Mouse (Mus musculus) Patski (cell line): ENCODE measurements at regions not wholly inside any gene's neighbourhood (a gene's known extent, or its start where the extent isn't known, plus 50 kb on each side); places are given as distances from the start of the nearest gene placed in this dataset.

ENCODE experiments used
- ATAC-seq: fragments of 100-300 bp; one replicate; pipeline ENCODE4 v1.8.0; 2021
- CTCF ChIA-PET: fragments of 350-600 bp; sonication (Branson Sonifier 250); formaldehyde crosslinking; loops from one replicate; lab custom pipeline; 2022; ENCODE audit warnings: inconsistent platforms; lab: Charles Lee
- POLR2A ChIA-PET: fragments of 350-600 bp; sonication (Branson Sonifier 250); formaldehyde crosslinking; loops from one replicate; lab custom pipeline; 2022; ENCODE audit warnings: antibody characterized with exemption, inconsistent platforms; lab: Charles Lee
- DNase-seq: peaks from one replicate; pipeline ENCODE4 v3.0.0-alpha.2; 2011; ENCODE audit warnings: low read depth, low spot score
- H3K27me3 ChIP-seq: fragments of 371-371 bp; one replicate; pipeline ENCODE4 v1.5.1; 2021
- CTCF ChIP-seq: fragments of 100-300 bp; IDR thresholded peaks from one replicate; pipeline ENCODE4 v1.5.1; 2021
- in situ Hi-C: fragments of 300-500 bp; cut with MboI; formaldehyde crosslinking; loops from 3 replicates; pipeline ENCODE4 v1.11.1; 2018; ENCODE audit warnings: low pct_unique_long_range_greater_than_20kb, mixed read lengths

- in situ Hi-C loops: no loop called here
- DNase-seq: no peak
- ChIA-PET CTCF (interaction anchor here (1.6 kb wide), 1 partner anchor 10 kb away, joined by 7 read pairs; no protein-coding TSS in a partner anchor), POLR2A (no interaction called here)
- no peak for TF ChIP-seq CTCF
- ATAC-seq: no peak
- no peaks in the 10 kb centered on the region for H3K27me3 ChIP-seq
Observed at GRCm38 (mm10) chr16:92991405-92991804, 165.5 kb upstream of the Runx1 start.

- H3K27me3 ChIP-seq: no peaks in the 10 kb centered on the region
- in situ Hi-C loops: no loop called here
- peak; percentile 0 for TF ChIP-seq CTCF
- ATAC-seq: no peak
- no peak for DNase-seq
- ChIA-PET POLR2A (no interaction called here), CTCF (no interaction called here)
Observed at GRCm38 (mm10) chr16:92988416-92988815, 162.5 kb upstream of the Runx1 start.

- TF ChIP-seq CTCF: peak; percentile 6
Observed at GRCm38 (mm10) chr16:92988000-92988399, 162.1 kb upstream of the Runx1 start.

GRCm38 (mm10) chr16:92985768-92986167 is 159.8 kb upstream of the Runx1 start:
- TF ChIP-seq CTCF: no peak
- DNase-seq: no peak
- in situ Hi-C loops: no loop called here

More at GRCm38 (mm10) chr16:92988000-92988399, 162.1 kb upstream of the Runx1 start:
- no peak for ATAC-seq
- POLR2A ChIA-PET: no interaction called here
- in situ Hi-C loops: no loop called here
- DNase-seq: no peak
- H3K27me3 ChIP-seq: no peaks in the 10 kb centered on the region
- CTCF ChIA-PET: interaction anchor here (0.7 to 1.5 kb wide), 2 partner anchors 9 to 468 kb away, joined by 3 to 5 read pairs; no protein-coding TSS in a partner anchor

GRCm38 (mm10) chr16:92982934-92983333 is 157.0 kb upstream of the Runx1 start:
- DNase-seq (no peak), ATAC-seq (no peak)
- ChIA-PET CTCF (no interaction called here), POLR2A (interaction anchor here (0.5 to 0.7 kb wide), 2 partner anchors 39 to 66 kb away, joined by 3 read pairs; no protein-coding TSS in a partner anchor)
- in situ Hi-C loops: no loop called here
- TF ChIP-seq CTCF: no peak
- H3K27me3 ChIP-seq: no peaks in the 10 kb centered on the region

More at GRCm38 (mm10) chr16:92985768-92986167, 159.8 kb upstream of the Runx1 start:
- ATAC-seq: no peak
- ChIA-PET POLR2A (no interaction called here), CTCF (no interaction called here)
- no peaks in the 10 kb centered on the region for H3K27me3 ChIP-seq

GRCm38 (mm10) chr16:92979620-92980330 is 153.8 kb upstream of the Runx1 start:
- POLR2A ChIA-PET: no interaction called here
- CTCF ChIA-PET: interaction anchor here (0.9 to 1.9 kb wide), 2 partner anchors 11 to 15 kb away, joined by 3 to 7 read pairs; no protein-coding TSS in a partner anchor
- no peak for TF ChIP-seq CTCF
- ATAC-seq: no peak
- in situ Hi-C loops: no loop called here
- H3K27me3 ChIP-seq: no peaks in the 10 kb centered on the region
- no peak for DNase-seq

GRCm38 (mm10) chr16:92976097-92976496 is 150.1 kb upstream of the Runx1 start:
- no peak for TF ChIP-seq CTCF
- DNase-seq (no peak), ATAC-seq (no peak)
- POLR2A ChIA-PET: no interaction called here
- H3K27me3 ChIP-seq: no peaks in the 10 kb centered on the region
- in situ Hi-C loops: no loop called here
- CTCF ChIA-PET: no interaction called here

GRCm38 (mm10) chr16:92975090-92975489 is 149.1 kb upstream of the Runx1 start:
- no peak for ATAC-seq
- CTCF ChIA-PET: interaction anchor here (1.0 kb wide), 1 partner anchor 15 kb away, joined by 4 read pairs; no protein-coding TSS in a partner anchor
- H3K27me3 ChIP-seq: no peaks in the 10 kb centered on the region
- no peak for TF ChIP-seq CTCF
- no peak for DNase-seq
- POLR2A ChIA-PET: no interaction called here
- in situ Hi-C loops: no loop called here

- DNase-seq (no peak), ATAC-seq (no peak)
- H3K27me3 ChIP-seq: no peaks in the 10 kb centered on the region
- POLR2A ChIA-PET: no interaction called here
- in situ Hi-C loops: no loop called here
- CTCF ChIA-PET: no interaction called here
- no peak for TF ChIP-seq CTCF
Observed at GRCm38 (mm10) chr16:92972681-92973080, 146.7 kb upstream of the Runx1 start.

GRCm38 (mm10) chr16:92971956-92972355 is 146.0 kb upstream of the Runx1 start:
- no peak for TF ChIP-seq CTCF
- no peaks in the 10 kb centered on the region for H3K27me3 ChIP-seq
- POLR2A ChIA-PET: no interaction called here
- CTCF ChIA-PET: no interaction called here
- in situ Hi-C loops: no loop called here
- DNase-seq (no peak), ATAC-seq (no peak)

- POLR2A ChIA-PET: no interaction called here
- CTCF ChIA-PET: interaction anchor here (1.4 kb wide), 1 partner anchor 40 kb away, joined by 3 read pairs; no protein-coding TSS in a partner anchor
- no peak for TF ChIP-seq CTCF
- in situ Hi-C loops: no loop called here
- H3K27me3 ChIP-seq: no peaks in the 10 kb centered on the region
- no peak for ATAC-seq
- DNase-seq: no peak
Observed at GRCm38 (mm10) chr16:92970587-92970986, 144.6 kb upstream of the Runx1 start.
